Mouse (Mus musculus): ENCODE measurements around the gene Dgkg. TPM values are rescaled to one million over a fixed set of nuclear protein-coding genes. Genes with fewer than 3 reads are reported as not detected.
A peak's percentile ranks its signal among the peaks of the same experiment; 100 is the strongest.

Dgkg gene
- total RNA-seq, 2 experiments from 2014 or later: 2.2 to 2.9 TPM

DNA sequence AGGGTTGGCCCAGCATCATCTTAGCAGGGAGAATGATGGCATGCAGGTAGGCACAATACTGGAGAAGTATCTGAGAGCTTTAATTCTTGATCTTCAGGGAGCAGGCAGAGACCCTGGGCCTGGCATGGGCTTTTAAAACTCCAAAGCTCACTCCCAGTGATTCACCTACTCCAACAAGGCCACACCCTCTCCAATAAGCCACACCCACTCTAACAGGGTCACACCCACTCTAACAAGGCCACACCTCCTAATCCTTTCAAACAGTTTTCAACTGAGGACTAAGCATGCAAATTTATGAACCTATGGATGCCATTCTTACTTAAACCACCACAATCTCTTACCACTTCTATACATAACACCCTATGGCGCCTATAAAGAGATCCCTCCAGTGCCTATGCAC lies 11.8 kb downstream of the Dgkg start:
- no peak for DNase-seq

GRCm38 (mm10) chr16:22643460-22643859 lies 13.6 kb downstream of the Dgkg start:
- DNase-seq: no peak

GRCm38 (mm10) chr16:22642953-22643352 lies 14.1 kb downstream of the Dgkg start:
- no peak for DNase-seq

DNA sequence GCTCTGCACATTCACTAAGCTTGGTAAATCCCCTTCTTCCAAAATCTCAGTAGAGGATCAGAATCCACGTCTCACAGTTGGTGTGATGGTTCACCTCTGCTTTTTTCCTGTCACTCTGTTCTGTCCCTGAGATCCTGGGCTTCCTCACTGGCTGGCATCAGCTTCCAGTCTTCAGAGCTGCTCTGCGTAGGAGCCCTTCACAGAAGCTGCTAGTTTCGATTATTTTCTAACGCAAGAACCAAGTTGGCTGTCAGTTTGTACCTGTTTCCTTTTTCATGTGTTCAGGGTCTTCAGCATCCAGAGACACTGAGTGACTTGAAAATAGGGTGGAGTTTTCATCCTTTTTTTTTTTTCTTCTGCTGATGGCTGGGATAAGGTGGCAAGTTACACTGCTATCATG lies 15.0 kb downstream of the Dgkg start:
- DNase-seq: no peak

DNA sequence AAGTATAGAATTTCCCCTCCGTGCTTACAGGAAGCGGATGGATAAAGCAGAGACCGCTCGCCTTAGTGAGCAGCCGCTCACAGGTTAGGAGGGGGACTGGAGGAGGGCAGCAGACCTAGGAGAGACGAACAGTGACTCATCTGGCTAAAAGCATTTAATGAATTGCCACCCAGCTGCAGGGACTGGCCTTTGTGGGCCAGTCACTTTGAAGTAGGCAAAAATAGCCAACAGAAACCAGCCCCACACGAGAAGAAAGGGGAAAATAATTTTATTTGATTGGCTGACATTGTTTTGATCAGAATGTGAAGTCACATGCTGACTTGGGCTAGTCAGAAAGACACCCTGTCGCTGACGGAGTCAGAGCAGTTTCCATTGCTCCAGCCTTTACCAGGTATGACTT lies 15.4 kb downstream of the Dgkg start:
- peak; percentile 16 to 36 for DNase-seq

GRCm38 (mm10) chr16:22637311-22637710 lies 19.7 kb downstream of the Dgkg start:
- no peak for DNase-seq

- DNase-seq: no peak
Measured at GRCm38 (mm10) chr16:22635706-22636105, 21.3 kb downstream of the Dgkg start.

DNA sequence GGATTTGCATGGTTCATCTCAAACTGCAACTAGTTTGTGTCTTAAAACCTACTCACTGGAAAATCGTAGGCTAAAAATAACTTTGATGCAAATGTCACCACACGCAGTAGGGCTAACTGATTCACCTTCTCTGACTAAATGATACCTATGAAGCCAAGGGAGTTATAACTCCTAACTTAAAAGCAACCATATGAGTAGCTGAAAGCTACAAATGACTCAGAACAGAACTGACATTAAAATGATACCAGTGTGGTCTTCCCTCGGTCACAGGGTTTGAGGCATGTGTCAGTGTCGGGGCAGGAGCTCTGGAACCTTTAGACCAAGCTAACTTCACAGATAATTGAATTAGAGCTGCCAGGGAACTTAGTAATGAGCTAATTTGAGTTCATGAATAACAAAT lies 24.0 kb downstream of the Dgkg start:
- DNase-seq: no peak

GRCm38 (mm10) chr16:22630351-22630750 lies 26.7 kb downstream of the Dgkg start:
- DNase-seq: no peak

GRCm38 (mm10) chr16:22629900-22630299 lies 27.1 kb downstream of the Dgkg start:
- no peak for DNase-seq

GRCm38 (mm10) chr16:22625987-22626386 lies 31.0 kb downstream of the Dgkg start:
- no peak for DNase-seq

DNA sequence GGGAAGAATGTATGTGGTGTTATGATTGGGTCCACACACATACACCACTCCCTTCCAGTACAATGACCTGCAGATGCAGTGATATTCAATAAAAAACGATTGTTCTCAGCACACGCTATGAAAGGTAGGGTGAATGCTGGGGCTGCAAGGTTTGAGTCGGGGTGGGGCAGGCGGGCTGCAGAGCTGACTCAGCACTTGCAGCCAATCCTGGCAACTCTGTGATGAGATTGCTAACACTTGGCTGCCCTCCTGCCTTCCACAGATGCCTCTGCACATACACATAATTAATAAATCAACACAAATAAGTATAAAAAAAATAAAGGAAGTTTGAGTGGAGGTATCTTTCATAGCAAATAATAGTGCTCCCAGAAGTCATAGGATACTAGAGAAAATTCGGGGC lies 31.6 kb downstream of the Dgkg start:
- DNase-seq: no peak

GRCm38 (mm10) chr16:22622286-22622685 lies 34.7 kb downstream of the Dgkg start:
- no peak for DNase-seq

DNA sequence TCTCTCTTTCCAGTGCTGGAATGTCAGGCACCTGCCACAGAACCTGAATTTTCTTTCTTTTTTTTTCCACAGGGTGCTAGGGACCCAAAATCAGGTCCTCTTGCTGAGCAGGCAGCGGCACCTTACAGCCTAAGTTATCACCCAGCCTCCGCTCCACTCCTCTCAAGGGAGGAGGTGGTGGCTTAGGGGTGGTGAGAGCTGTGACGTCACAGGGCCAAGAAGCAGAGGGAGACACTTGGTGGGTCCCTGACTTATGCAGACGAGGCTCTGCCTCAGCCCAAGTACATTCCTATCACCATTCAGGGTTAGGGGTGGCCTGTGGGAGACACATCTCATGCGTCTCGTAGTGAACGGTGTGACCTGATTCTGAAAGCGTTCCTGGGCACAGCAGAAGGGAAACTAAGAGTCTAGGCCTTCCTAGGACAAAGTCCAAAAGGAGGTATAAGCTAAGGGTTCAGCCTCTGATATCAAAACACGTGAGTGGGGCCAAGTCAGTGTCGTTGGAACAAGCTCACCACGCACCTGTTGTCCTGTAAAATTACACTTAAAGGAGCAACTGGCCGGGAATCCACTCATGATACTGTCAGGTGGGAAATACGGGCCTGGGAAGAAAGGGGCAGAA lies 35.6 kb downstream of the Dgkg start:
- DNase-seq: no peak

DNA sequence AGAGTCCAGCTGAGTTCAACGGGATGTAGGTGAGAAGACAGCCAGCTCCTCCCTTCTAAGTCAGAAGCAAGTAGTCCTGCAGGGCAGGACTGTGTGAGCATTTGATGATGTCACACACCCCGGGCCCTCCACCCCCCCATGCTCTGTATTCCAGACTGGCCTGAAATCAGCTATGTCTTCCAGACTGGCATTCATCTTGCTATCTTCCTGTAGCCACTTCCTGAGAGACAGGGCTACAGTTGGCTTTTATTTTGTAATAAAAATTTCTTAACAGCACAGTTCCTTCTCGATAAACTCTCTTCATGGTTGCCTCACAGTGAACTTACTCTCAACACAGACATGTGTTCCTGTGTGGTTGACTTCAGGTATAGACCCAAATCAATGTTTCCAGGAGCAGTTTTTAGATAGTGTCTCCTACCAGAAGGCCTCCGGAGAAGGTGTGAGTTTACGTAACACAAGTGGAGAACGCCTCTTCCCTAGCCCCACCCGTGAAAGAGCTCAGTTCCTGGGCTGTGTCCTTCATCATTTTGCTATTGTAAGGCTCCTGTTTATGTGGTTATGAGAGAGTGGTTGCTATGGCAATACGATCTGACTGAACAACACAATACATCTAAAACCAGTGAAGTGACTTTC lies 38.5 kb downstream of the Dgkg start:
- no peak for DNase-seq

DNA sequence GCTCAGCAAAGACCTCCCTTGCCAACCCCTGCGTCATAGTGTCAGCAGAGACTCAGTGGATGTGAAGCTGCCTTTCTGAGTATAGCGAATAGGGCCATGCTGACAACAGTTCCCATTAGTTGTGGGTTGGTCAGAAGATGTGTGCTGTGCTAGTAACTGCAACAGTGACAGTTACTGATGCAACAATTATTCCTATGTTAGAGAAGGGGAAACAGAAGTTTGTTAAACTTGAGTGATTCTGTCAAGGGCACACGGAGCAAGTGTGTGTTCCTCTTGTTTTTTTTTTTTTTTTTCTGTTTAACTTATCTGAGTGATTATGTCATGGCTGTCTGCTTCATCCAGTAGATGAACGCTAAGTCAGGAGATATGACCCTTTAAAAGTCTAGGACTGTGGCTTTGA lies 41.2 kb downstream of the Dgkg start:
- no peak for DNase-seq

GRCm38 (mm10) chr16:22613186-22614073 lies 43.6 kb downstream of the Dgkg start:
- DNase-seq: no peak

- DNase-seq: no peak
Measured at GRCm38 (mm10) chr16:22608046-22608445, 49.0 kb downstream of the Dgkg start.

DNA sequence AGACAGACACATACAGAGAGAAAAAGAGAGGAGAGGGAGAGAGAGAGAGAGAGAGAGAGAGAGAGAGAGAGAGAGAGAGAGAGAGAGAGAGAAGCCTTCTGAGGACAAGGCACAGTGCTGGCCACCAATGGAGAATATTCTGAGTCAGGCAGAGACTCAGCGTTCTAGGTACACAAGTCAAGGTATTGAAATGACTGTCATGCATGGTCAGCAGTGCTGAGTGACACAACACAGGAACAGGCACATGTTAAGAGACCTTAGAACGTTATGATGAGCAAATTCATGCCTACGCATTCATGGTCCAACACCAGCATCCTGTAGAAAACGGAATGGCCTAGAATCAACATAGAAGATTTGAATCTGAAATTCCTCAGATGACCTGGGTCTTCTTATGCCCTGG lies 50.0 kb downstream of the Dgkg start:
- DNase-seq: no peak

GRCm38 (mm10) chr16:22602399-22602798 lies 54.6 kb downstream of the Dgkg start:
- DNase-seq: no peak

DNA sequence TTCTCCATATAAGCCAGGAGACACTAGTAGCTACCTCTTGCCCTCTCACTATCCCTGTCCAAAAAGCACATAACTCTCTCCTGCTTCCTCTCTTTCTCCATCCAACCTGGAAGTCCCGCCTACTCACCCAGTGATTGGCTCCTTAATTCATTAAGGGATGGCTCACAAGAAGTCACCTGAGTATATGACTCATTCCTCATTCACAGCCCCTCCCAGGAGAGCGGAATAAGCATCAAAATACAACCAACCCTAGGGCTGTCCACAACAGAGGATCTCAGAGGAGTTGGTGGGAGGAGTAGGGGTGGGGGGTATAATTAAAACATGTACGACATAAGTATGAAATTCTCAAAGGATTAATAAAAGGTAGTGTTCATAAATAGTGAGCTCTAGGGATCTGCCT lies 55.3 kb downstream of the Dgkg start:
- DNase-seq: no peak

- DNase-seq: peak in 1 of 2 experiments; percentile 19
Measured at GRCm38 (mm10) chr16:22600108-22600699, 56.8 kb downstream of the Dgkg start.

DNA sequence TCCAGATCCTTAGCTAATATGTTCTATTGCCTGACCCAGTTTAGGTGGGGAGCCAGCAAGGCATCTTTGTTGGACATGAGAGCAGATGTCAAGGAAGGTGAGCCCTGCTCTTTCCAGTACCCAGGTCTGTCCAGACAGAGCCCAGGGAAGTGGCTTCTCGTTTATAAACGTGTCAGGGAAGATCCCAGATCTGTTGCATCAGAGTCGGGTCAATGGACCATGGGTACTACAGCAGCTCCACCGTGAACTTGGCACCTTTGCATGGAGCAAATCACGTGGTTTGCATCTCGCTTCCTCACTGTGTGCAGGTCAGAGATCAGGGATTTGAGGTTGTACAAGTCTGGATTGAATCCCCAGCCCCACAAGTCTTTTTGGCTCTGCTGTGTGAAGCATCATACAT lies 58.3 kb downstream of the Dgkg start:
- DNase-seq: no peak

All from adrenal gland, postnatal 36 days (tissue).